Mouse (Mus musculus) heart, postnatal 0 days (tissue): ENCODE data around the gene Hoxc13. TPM values are rescaled to one million over a fixed set of nuclear protein-coding genes. Genes with fewer than 3 reads are reported as not detected.

ENCODE experiments used
- ATAC-seq: fragments of 200-750 bp; cut with Nextera tagmentation; 2 replicates; pipeline ENCODE4 v1.8.0; 2017; ENCODE audit warnings: low read depth, moderate number of reproducible peaks, moderate library complexity; ENCODE audit not compliant: insufficient read depth
- DNase-seq: peaks from one replicate; pipeline ENCODE4 v3.0.0-alpha.2; 2016; ENCODE audit warnings: low spot score
- H3K27ac ChIP-seq: fragments of 300-500 bp; sonication (generic); 2 replicates; pipeline ENCODE4 v1.5.1; 2014; ENCODE audit warnings: low read depth, mild to moderate bottlenecking
- H3K27me3 ChIP-seq: fragments of 300-500 bp; sonication (generic); 2 replicates; pipeline ENCODE4 v1.6.1; 2014; ENCODE audit warnings: low read length, mixed read lengths; ENCODE audit not compliant: control insufficient read depth, insufficient read depth
- H3K36me3 ChIP-seq: fragments of 300-500 bp; sonication (generic); replicated peaks from 2 replicates; pipeline ENCODE4 v1.6.1; 2014; ENCODE audit warnings: low read length, mixed read lengths; ENCODE audit not compliant: control insufficient read depth, insufficient read depth
- H3K4me1 ChIP-seq: fragments of 300-500 bp; sonication (generic); 2 replicates; pipeline ENCODE4 v1.6.1; 2014; ENCODE audit warnings: antibody characterized with exemption; ENCODE audit not compliant: control insufficient read depth, insufficient read depth
- H3K4me2 ChIP-seq: fragments of 300-500 bp; sonication (generic); 2 replicates; pipeline ENCODE4 v1.6.1; 2014; ENCODE audit warnings: low read depth, mild to moderate bottlenecking, low read length, moderate library complexity
- H3K4me3 ChIP-seq: fragments of 300-500 bp; sonication (generic); 2 replicates; pipeline ENCODE4 v1.5.1; 2014; ENCODE audit warnings: low read depth, low read length
- H3K9ac ChIP-seq: fragments of 300-500 bp; sonication (generic); replicated peaks from 2 replicates; pipeline ENCODE4 v1.6.1; 2014; ENCODE audit warnings: low read depth, low read length, mixed read lengths
- H3K9me3 ChIP-seq: fragments of 300-500 bp; sonication (generic); replicated peaks from 2 replicates; pipeline ENCODE4 v1.6.1; 2016; ENCODE audit warnings: low read length; ENCODE audit not compliant: control insufficient read depth
- CTCF ChIP-seq: IDR thresholded peaks from 2 replicates; pipeline ENCODE4 v1.5.1; 2016; ENCODE audit warnings: antibody characterized with exemption, control low read depth, low read depth
- EP300 ChIP-seq: IDR thresholded peaks from 2 replicates; pipeline ENCODE4 v1.6.1; 2016; ENCODE audit warnings: antibody characterized with exemption, low read depth
- WGBS: fragments of 180-500 bp; shearing (Covaris S2); extraction: QIAGEN DNeasy Blood & Tissue Kit; methylation state at CpG from one replicate; pipeline ENCODE4 v1.1.7; 2014; 5-methylcytosine and 5-hydroxymethylcytosine counted together
- polyA plus RNA-seq: library from polyadenylated mRNA; unstranded; fragments of >200 nt; fragmentation: Nextera tagmentation; extraction: Ambion mirVana; gene quantifications from 2 replicates; pipeline ENCODE4 v1.2.1, GENCODE M21; 2015
- total RNA-seq: library from RNA; depleted of rRNA; stranded (reverse); fragments of >200 nt; gene quantifications from 2 replicates; pipeline ENCODE4 v1.2.3, GENCODE M21; 2014; ENCODE audit warnings: low replicate concordance

The Hoxc13 gene
- total and polyA plus RNA-seq, 2 experiments from 2014 or later: not detected

- Histone ChIP-seq H3K4me1 (no peaks in the 10 kb centered on the region), H3K4me2 (no peak overlapping the region), H3K4me3 (no peak overlapping the region), H3K36me3 (no peaks in the 10 kb centered on the region), H3K27me3 (peaks cover 100% of the 10 kb centered on the region), H3K27ac (no peak overlapping the region), H3K9ac (no peak overlapping the region), H3K9me3 (no peaks in the 10 kb centered on the region)
- TF ChIP-seq EP300 (no peak), CTCF (no peak)
- DNase-seq: no peak
- no peak for ATAC-seq
- whole genome bisulfite sequencing: 4% methylated on average over 34 of the region's 34 CpGs
Measured at GRCm38 (mm10) chr15:102967511-102968397, 46.9 kb downstream of the Hoxc13 start.

- no peak overlapping the region for H3K9ac ChIP-seq
- DNase-seq: no peak
- no peaks in the 10 kb centered on the region for H3K4me1 ChIP-seq
- H3K9me3 ChIP-seq: no peaks in the 10 kb centered on the region
- H3K4me2 ChIP-seq: no peak overlapping the region
- H3K4me3 ChIP-seq: no peak overlapping the region
- ATAC-seq: no peak
- H3K27ac ChIP-seq: no peak overlapping the region
- no peaks in the 10 kb centered on the region for H3K36me3 ChIP-seq
- TF ChIP-seq CTCF: no peak
- TF ChIP-seq EP300: no peak
- WGBS: 23% methylated on average over 1 of the region's 1 CpGs
- H3K27me3 ChIP-seq: peaks cover 100% of the 10 kb centered on the region
Measured at GRCm38 (mm10) chr15:102969296-102969695, 48.4 kb downstream of the Hoxc13 start.

- H3K27me3 ChIP-seq: peaks cover 100% of the 10 kb centered on the region
- H3K4me2 ChIP-seq: no peak overlapping the region
- H3K4me1 ChIP-seq: no peaks in the 10 kb centered on the region
- no peak overlapping the region for H3K9ac ChIP-seq
- WGBS: 5% methylated on average over 12 of the region's 12 CpGs
- H3K27ac ChIP-seq: no peak overlapping the region
- no peaks in the 10 kb centered on the region for H3K36me3 ChIP-seq
- DNase-seq (no peak), ATAC-seq (no peak)
- H3K9me3 ChIP-seq: no peaks in the 10 kb centered on the region
- TF ChIP-seq CTCF (0 out of 2 replicates have a peak, but pooled peaks have one; percentile 4), EP300 (no peak)
- H3K4me3 ChIP-seq: no peak overlapping the region
Measured at GRCm38 (mm10) chr15:102970740-102971139, 49.8 kb downstream of the Hoxc13 start.

- Histone ChIP-seq H3K4me3 (no peak overlapping the region), H3K4me1 (peaks cover 4% of the 10 kb centered on the region; the same call in 1 of the 2 replicates), H3K9ac (no peak overlapping the region), H3K9me3 (no peaks in the 10 kb centered on the region), H3K36me3 (no peaks in the 10 kb centered on the region), H3K4me2 (no peak overlapping the region), H3K27me3 (peaks cover 100% of the 10 kb centered on the region), H3K27ac (no peak overlapping the region)
- no peak for DNase-seq
- no peak for ATAC-seq
- no peak for TF ChIP-seq EP300
- no peak for TF ChIP-seq CTCF
- under 1% methylated on average over 21 of the region's 21 CpGs for WGBS
Measured at GRCm38 (mm10) chr15:102972254-102972653, 51.4 kb downstream of the Hoxc13 start.

GRCm38 (mm10) chr15:102972753-102973152 lies 51.9 kb downstream of the Hoxc13 start:
- H3K27me3 ChIP-seq: peaks cover 100% of the 10 kb centered on the region
- no peak for TF ChIP-seq CTCF
- TF ChIP-seq EP300: no peak
- ATAC-seq: no peak

More at GRCm38 (mm10) chr15:102972753-102973152, 51.9 kb downstream of the Hoxc13 start:
- 2% methylated on average over 6 of the region's 6 CpGs for WGBS
- no peak for DNase-seq
- Histone ChIP-seq H3K36me3 (no peaks in the 10 kb centered on the region), H3K9me3 (no peaks in the 10 kb centered on the region), H3K4me3 (no peak overlapping the region), H3K9ac (no peak overlapping the region), H3K27ac (no peak overlapping the region), H3K4me2 (no peak overlapping the region), H3K4me1 (peaks cover 5% of the 10 kb centered on the region; the same call in 1 of the 2 replicates)
